Mouse (Mus musculus) megakaryocyte, embryonic 14.5 days (primary cell): ENCODE data around the gene Igsf21.

Experiments used
- FLI1 ChIP-seq: IDR thresholded peaks from 2 replicates; pipeline ENCODE4 v1.6.1; 2012; ENCODE audit warnings: low read length, inconsistent platforms, mixed read lengths
- GATA1 ChIP-seq: IDR thresholded peaks from 3 replicates; pipeline ENCODE4 v1.6.1; 2012; ENCODE audit warnings: mixed read lengths, low read length, inconsistent platforms, borderline replicate concordance

DNA sequence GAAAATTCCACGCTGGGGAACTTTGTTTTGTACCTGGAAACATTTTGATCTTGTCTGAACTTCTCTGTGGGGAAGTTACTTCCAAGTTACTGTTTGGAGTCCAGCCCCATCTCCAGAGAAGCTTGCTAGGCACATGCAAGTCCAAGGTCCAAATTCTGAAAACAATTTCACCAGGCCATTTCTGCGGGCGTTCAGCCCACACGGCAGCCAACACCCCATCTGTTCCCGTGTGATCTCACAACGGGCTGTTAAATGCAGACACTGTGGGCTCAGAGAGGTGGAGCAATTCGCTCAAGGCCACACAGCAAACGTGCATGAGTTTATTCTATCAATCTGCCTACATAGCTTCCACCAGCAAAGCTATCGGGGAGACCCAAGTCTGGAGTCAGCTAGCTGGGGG lies 21.4 kb downstream of the Igsf21 start:
- no peak for TF ChIP-seq GATA1
- no peak for TF ChIP-seq FLI1
